Mouse (Mus musculus): ENCODE measurements around the gene Nrxn3. TPM values are rescaled to one million over a fixed set of nuclear protein-coding genes. Genes with fewer than 3 reads are reported as not detected.

The Nrxn3 gene
- polyA plus RNA-seq, 1 experiment = 5.4 TPM

- H3K27ac ChIP-seq (ENCODE audit: control insufficient read depth, insufficient read depth, low read depth, low read length) = no peak overlapping the region
- H3K27me3 ChIP-seq (ENCODE audit: control insufficient read depth, insufficient read depth, low read length) = no peaks in the 10 kb centered on the region
- no peaks in the 10 kb centered on the region for H3K4me1 ChIP-seq (ENCODE audit: control insufficient read depth, insufficient read depth, low read length)
- TF ChIP-seq CTCF (IDR thresholded peaks at IDR 0.05; ENCODE audit: control insufficient read depth, insufficient read depth, insufficient replicate concordance, low read depth, low read length) (no peak), POLR2A (IDR thresholded peaks at IDR 0.05; ENCODE audit: control insufficient read depth, low read depth, low read length) (no peak)
- no peak overlapping the region for H3K4me3 ChIP-seq (ENCODE audit: control insufficient read depth, low read depth, low read length)
- no peaks in the 10 kb centered on the region for H3K36me3 ChIP-seq (ENCODE audit: control insufficient read depth, insufficient read depth, low read length)
Observed at GRCm38 (mm10) chr12:89331474-89332263, 609.0 kb downstream of the Nrxn3 start.

DNA sequence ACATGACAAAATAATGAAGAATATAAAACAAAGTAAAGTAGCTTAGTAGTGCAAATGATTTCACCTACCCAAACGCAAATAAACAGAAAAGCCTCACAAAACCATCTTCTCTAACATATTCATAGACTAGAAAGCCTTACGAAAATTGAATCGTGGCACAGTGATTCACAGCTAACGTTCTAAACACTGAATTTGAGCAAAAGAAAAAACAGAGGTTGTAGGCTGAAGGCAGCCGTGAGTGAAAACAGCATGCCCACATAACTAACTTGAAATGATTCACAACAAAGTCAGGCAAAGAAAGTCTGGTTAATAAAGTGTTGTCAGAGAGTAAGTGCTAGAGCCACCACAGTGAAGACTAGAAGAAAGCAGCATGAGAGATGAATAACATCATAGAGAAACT, 610.8 kb downstream of the Nrxn3 start:
- TF ChIP-seq CTCF (IDR thresholded peaks at IDR 0.05; ENCODE audit: control insufficient read depth, insufficient read depth, insufficient replicate concordance, low read depth, low read length) = no peak
- TF ChIP-seq POLR2A (IDR thresholded peaks at IDR 0.05; ENCODE audit: control insufficient read depth, low read depth, low read length) = no peak
- Histone ChIP-seq H3K27ac (ENCODE audit: control insufficient read depth, insufficient read depth, low read depth, low read length) (no peak overlapping the region), H3K27me3 (ENCODE audit: control insufficient read depth, insufficient read depth, low read length) (no peaks in the 10 kb centered on the region), H3K36me3 (ENCODE audit: control insufficient read depth, insufficient read depth, low read length) (no peaks in the 10 kb centered on the region), H3K4me1 (ENCODE audit: control insufficient read depth, insufficient read depth, low read length) (no peaks in the 10 kb centered on the region), H3K4me3 (ENCODE audit: control insufficient read depth, low read depth, low read length) (no peak overlapping the region)

DNA sequence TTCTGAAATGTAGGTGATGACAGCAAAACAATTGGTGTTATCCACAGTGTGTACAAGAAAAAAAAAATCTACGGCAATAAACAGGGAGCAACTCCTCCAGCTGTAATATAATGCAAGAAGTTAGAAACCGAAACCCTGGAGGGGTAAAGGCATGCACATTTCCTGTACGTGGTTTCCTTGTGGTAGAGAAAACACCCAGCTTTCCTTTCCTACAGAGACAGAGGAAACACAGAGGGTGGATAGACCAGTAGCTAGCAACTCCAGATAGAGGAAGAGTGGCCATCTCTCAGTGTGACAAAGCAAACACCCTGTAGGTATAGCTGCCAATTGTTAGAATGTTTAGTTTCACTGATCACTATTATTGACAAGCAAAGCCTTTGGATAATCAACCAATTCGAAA, 642.2 kb downstream of the Nrxn3 start:
- Histone ChIP-seq H3K4me3 (ENCODE audit: control insufficient read depth, low read depth, low read length) (no peak overlapping the region), H3K27me3 (ENCODE audit: control insufficient read depth, insufficient read depth, low read length) (no peaks in the 10 kb centered on the region), H3K4me1 (ENCODE audit: control insufficient read depth, insufficient read depth, low read length) (no peaks in the 10 kb centered on the region)

DNA sequence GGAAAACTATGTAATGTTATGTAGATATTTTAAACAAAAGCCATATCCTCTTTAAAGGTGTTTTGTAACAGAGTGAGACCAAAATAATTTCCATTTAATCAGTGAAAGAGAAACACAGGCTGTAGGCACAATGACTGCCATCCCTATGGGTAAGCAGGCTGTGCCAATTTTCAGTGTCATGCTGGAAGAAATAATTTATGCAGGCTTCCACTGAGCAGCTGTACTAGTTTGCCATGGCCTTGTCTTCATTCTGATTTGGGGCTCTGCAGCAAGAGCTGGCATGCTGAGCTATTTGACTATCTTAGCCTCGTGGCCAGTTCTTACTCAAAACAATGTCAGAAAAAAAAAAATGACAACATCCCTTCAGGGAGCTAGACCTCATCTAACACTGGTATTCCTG, 647.3 kb downstream of the Nrxn3 start:
- Histone ChIP-seq H3K27me3 (ENCODE audit: control insufficient read depth, insufficient read depth, low read length) (no peaks in the 10 kb centered on the region), H3K36me3 (ENCODE audit: control insufficient read depth, insufficient read depth, low read length) (no peaks in the 10 kb centered on the region), H3K27ac (ENCODE audit: control insufficient read depth, insufficient read depth, low read depth, low read length) (no peak overlapping the region), H3K4me1 (ENCODE audit: control insufficient read depth, insufficient read depth, low read length) (no peaks in the 10 kb centered on the region), H3K4me3 (ENCODE audit: control insufficient read depth, low read depth, low read length) (no peak overlapping the region)
- TF ChIP-seq CTCF (IDR thresholded peaks at IDR 0.05; ENCODE audit: control insufficient read depth, insufficient read depth, insufficient replicate concordance, low read depth, low read length) (no peak), POLR2A (IDR thresholded peaks at IDR 0.05; ENCODE audit: control insufficient read depth, low read depth, low read length) (no peak)

More for the DNA sequence above, 642.2 kb downstream of the Nrxn3 start:
- no peak overlapping the region for H3K27ac ChIP-seq (ENCODE audit: control insufficient read depth, insufficient read depth, low read depth, low read length)
- TF ChIP-seq CTCF (IDR thresholded peaks at IDR 0.05; ENCODE audit: control insufficient read depth, insufficient read depth, insufficient replicate concordance, low read depth, low read length) (no peak), POLR2A (IDR thresholded peaks at IDR 0.05; ENCODE audit: control insufficient read depth, low read depth, low read length) (no peak)
- no peaks in the 10 kb centered on the region for H3K36me3 ChIP-seq (ENCODE audit: control insufficient read depth, insufficient read depth, low read length)

DNA sequence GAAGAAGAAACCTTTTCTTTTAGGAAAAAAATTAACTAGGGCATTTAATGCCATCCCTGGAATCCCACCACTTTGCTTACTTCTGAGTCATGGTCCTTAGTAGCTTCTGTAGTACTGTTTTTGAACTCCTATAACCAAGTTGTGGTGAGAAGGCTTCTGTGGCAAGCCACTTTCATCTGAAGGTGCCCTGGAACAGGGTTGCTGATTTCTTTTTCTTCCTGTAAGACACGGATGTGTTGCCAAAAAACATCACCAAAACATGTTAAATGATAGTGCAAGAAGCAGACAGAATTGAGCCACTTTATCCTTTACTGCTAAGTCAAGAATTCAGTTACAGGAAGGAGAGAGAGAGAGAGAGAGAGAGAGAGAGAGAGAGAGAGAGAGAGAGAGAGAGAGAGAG, 653.9 kb downstream of the Nrxn3 start:
- Histone ChIP-seq H3K27ac (ENCODE audit: control insufficient read depth, insufficient read depth, low read depth, low read length) (no peak overlapping the region), H3K27me3 (ENCODE audit: control insufficient read depth, insufficient read depth, low read length) (no peaks in the 10 kb centered on the region), H3K4me1 (ENCODE audit: control insufficient read depth, insufficient read depth, low read length) (no peaks in the 10 kb centered on the region), H3K36me3 (ENCODE audit: control insufficient read depth, insufficient read depth, low read length) (no peaks in the 10 kb centered on the region), H3K4me3 (ENCODE audit: control insufficient read depth, low read depth, low read length) (no peak overlapping the region)
- TF ChIP-seq CTCF (IDR thresholded peaks at IDR 0.05; ENCODE audit: control insufficient read depth, insufficient read depth, insufficient replicate concordance, low read depth, low read length) = no peak
- no peak for TF ChIP-seq POLR2A (IDR thresholded peaks at IDR 0.05; ENCODE audit: control insufficient read depth, low read depth, low read length)

DNA sequence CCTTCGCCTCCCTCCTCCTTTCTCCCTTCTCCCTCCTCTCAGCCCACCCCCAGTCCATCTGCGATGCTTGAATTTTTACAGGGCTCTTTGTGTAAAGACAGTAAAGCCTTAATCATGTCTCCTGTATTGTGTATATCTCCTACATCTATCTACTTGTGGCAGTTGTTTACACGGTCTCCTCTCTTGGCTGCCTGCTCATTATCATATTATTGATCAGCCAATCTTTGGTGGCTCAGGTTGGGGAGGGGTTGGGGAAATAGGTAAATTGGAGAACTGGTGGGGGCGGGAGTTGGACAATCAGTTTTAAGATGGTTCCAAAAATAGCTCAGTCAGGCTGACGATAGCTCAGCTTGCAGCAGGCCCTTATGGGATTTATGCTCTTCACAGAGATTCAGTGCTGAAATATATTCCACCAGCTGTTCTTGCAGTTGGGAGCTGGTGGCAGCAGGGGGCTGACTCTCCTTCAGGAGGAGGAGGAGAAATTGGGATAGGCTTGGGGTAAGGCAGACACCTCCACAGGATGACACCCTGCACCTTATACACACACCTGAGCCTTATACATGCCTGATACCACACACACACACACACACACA, 654.5 kb downstream of the Nrxn3 start:
- Histone ChIP-seq H3K36me3 (ENCODE audit: control insufficient read depth, insufficient read depth, low read length) (no peaks in the 10 kb centered on the region), H3K4me1 (ENCODE audit: control insufficient read depth, insufficient read depth, low read length) (no peaks in the 10 kb centered on the region), H3K27ac (ENCODE audit: control insufficient read depth, insufficient read depth, low read depth, low read length) (no peak overlapping the region), H3K4me3 (ENCODE audit: control insufficient read depth, low read depth, low read length) (no peak overlapping the region), H3K27me3 (ENCODE audit: control insufficient read depth, insufficient read depth, low read length) (no peaks in the 10 kb centered on the region)
- TF ChIP-seq CTCF (IDR thresholded peaks at IDR 0.05; ENCODE audit: control insufficient read depth, insufficient read depth, insufficient replicate concordance, low read depth, low read length) (no peak), POLR2A (IDR thresholded peaks at IDR 0.05; ENCODE audit: control insufficient read depth, low read depth, low read length) (no peak)

DNA sequence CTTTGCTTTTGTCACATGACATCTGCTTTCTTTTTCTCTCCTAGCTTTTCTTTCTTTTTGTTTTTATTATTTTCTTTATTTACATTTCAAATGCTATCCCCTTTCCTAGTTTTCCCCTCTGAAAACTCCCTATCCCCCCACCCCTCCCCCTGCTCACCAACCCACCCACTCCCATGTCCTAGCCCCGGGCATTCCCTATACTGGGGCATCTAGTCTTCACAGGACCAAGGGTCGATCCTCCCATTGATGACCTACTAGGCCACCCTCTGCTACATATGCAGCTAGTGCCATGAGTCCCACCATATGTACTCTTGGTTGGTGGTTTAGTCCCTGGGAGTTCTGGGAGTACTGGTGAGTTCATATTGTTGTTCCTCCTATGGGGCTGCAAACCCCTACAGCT, 655.0 kb downstream of the Nrxn3 start:
- Histone ChIP-seq H3K27ac (ENCODE audit: control insufficient read depth, insufficient read depth, low read depth, low read length) (no peak overlapping the region), H3K27me3 (ENCODE audit: control insufficient read depth, insufficient read depth, low read length) (no peaks in the 10 kb centered on the region), H3K4me1 (ENCODE audit: control insufficient read depth, insufficient read depth, low read length) (no peaks in the 10 kb centered on the region), H3K4me3 (ENCODE audit: control insufficient read depth, low read depth, low read length) (no peak overlapping the region), H3K36me3 (ENCODE audit: control insufficient read depth, insufficient read depth, low read length) (no peaks in the 10 kb centered on the region)
- no peak for TF ChIP-seq POLR2A (IDR thresholded peaks at IDR 0.05; ENCODE audit: control insufficient read depth, low read depth, low read length)
- TF ChIP-seq CTCF (IDR thresholded peaks at IDR 0.05; ENCODE audit: control insufficient read depth, insufficient read depth, insufficient replicate concordance, low read depth, low read length) = no peak
